Mouse (Mus musculus) cerebellum, postnatal 36 days (tissue): ENCODE data around the gene Dpf2.

Experiments
- DNase-seq, 2 experiments: peaks; one replicate each; pipeline ENCODE4 v3.0.0; 2021 to 2022; ENCODE audit warnings: mixed read lengths in 2 of 2

Gene Dpf2

GRCm38 (mm10) chr19:5935691-5936090 lies 22.9 kb upstream of the Dpf2 start:
- no peak for DNase-seq

- no peak for DNase-seq
Observed at GRCm38 (mm10) chr19:5935266-5935665, 22.5 kb upstream of the Dpf2 start.

- no peak for DNase-seq
Observed at GRCm38 (mm10) chr19:5929634-5930596, 17.1 kb upstream of the Dpf2 start.

GRCm38 (mm10) chr19:5928546-5928945 lies 15.7 kb upstream of the Dpf2 start:
- DNase-seq, result no peak

GRCm38 (mm10) chr19:5928104-5928503 lies 15.3 kb upstream of the Dpf2 start:
- no peak for DNase-seq

- DNase-seq, result no peak
Observed at GRCm38 (mm10) chr19:5927532-5927931, 14.7 kb upstream of the Dpf2 start.

GRCm38 (mm10) chr19:5927026-5927425 lies 14.2 kb upstream of the Dpf2 start:
- no peak for DNase-seq

GRCm38 (mm10) chr19:5925311-5925855 lies 12.6 kb upstream of the Dpf2 start:
- no peak for DNase-seq

- DNase-seq, result peak; percentile 94 to 97
Observed at GRCm38 (mm10) chr19:5924713-5925093, 11.9 kb upstream of the Dpf2 start, which contains the start of gene Cdc42ep2. TSS of gene Cdc42ep2 (minus strand) at chr19:5924816.

- peak; percentile 89 to 93 for DNase-seq
Observed at GRCm38 (mm10) chr19:5923990-5924712, 11.3 kb upstream of the Dpf2 start.

- no peak for DNase-seq
Observed at GRCm38 (mm10) chr19:5922963-5923362, 10.2 kb upstream of the Dpf2 start.

- DNase-seq, result no peak
Observed at GRCm38 (mm10) chr19:5922119-5922942, 9.5 kb upstream of the Dpf2 start.

- no peak for DNase-seq
Observed at GRCm38 (mm10) chr19:5921715-5922114, 8.9 kb upstream of the Dpf2 start.

GRCm38 (mm10) chr19:5912103-5913006 lies 455 bp downstream of the Dpf2 start:
- DNase-seq, result peak; percentile 99 to 100

GRCm38 (mm10) chr19:5911430-5912102 lies 1.2 kb downstream of the Dpf2 start:
- no peak for DNase-seq

- DNase-seq, result no peak
Observed at GRCm38 (mm10) chr19:5910221-5910620, 2.6 kb downstream of the Dpf2 start.

- no peak for DNase-seq
Observed at GRCm38 (mm10) chr19:5907275-5907674, 5.5 kb downstream of the Dpf2 start.

GRCm38 (mm10) chr19:5894002-5894678 lies 18.7 kb downstream of the Dpf2 start, which contains the start of gene Tigd3:
TSS of gene Tigd3 (minus strand) at chr19:5894149.
- peak; percentile 96 to 98 for DNase-seq

GRCm38 (mm10) chr19:5893282-5894001 lies 19.4 kb downstream of the Dpf2 start:
- DNase-seq, result peak; percentile 15 to 35
